Mouse (Mus musculus): ENCODE measurements around the gene Cpped1.

GRCm38 (mm10) chr16:11812119-11812518 lies 97.1 kb downstream of the Cpped1 start:
- TF ChIP-seq CTCF (IDR thresholded peaks at IDR 0.05; ENCODE audit: insufficient read depth, low read depth, low read length) (no peak), POLR2A (IDR thresholded peaks at IDR 0.05; ENCODE audit: insufficient read depth, low read depth, low read length) (no peak)

Measured in olfactory bulb, adult 2 months (tissue).